Comparison of ENCODE assay signal across 13 mouse cellular contexts in genomic region chr1:158310426-158311156, GRCm38 (mm10). TPM values are rescaled to one million over a fixed set of nuclear protein-coding genes. Genes with fewer than 3 reads are reported as not detected.
DNase-seq lines count a peak whose midpoint lies in the region; ATAC-seq and TF ChIP-seq lines count a peak whose summit lies in the region.
"Had no signal": no experiment of that assay in that cellular context is flagged by ENCODE, and none has a peak within 500 bp of the region (broad histone marks: within the 10 kb centered on the region; RNA-seq: fewer than 3 reads in every experiment).

No protein-coding gene starts in this region.

- no peak overlapping the region for H3K27ac ChIP-seq in hindbrain, postnatal 0 days
- H3K27ac ChIP-seq in hindbrain, embryonic 12.5 days = no peak overlapping the region
- H3K27ac ChIP-seq: embryonic facial prominence, embryonic 13.5 days; midbrain, embryonic 15.5 days had no signal

- no peaks in the 10 kb centered on the region for H3K36me3 ChIP-seq in hindbrain, postnatal 0 days (ENCODE audit: insufficient read depth, low read length)
- H3K36me3 ChIP-seq in hindbrain, embryonic 12.5 days = no peaks in the 10 kb centered on the region
- H3K36me3 ChIP-seq: embryonic facial prominence, embryonic 13.5 days; midbrain, embryonic 15.5 days had no signal

- H3K9ac ChIP-seq in hindbrain, postnatal 0 days (replicated peaks; ENCODE audit: low read length) = no peak overlapping the region
- no peak overlapping the region for H3K9ac ChIP-seq in hindbrain, embryonic 12.5 days
- H3K9ac ChIP-seq: embryonic facial prominence, embryonic 13.5 days; midbrain, embryonic 15.5 days had no signal

- WGBS in hindbrain, postnatal 0 days = 57% methylated on average over 5 of the region's 5 CpGs
- 62% methylated on average over 5 of the region's 5 CpGs for WGBS in hindbrain, embryonic 12.5 days

- no peak for TF ChIP-seq CTCF in hindbrain, postnatal 0 days (IDR thresholded peaks at IDR 0.05; ENCODE audit: low read depth)

- H3K4me1 ChIP-seq in hindbrain, postnatal 0 days (ENCODE audit: insufficient read depth, low read length) = no peaks in the 10 kb centered on the region
- no peaks in the 10 kb centered on the region for H3K4me1 ChIP-seq in hindbrain, embryonic 12.5 days
- H3K4me1 ChIP-seq: embryonic facial prominence, embryonic 13.5 days; midbrain, embryonic 15.5 days had no signal

- no peak for ATAC-seq in hindbrain, postnatal 0 days
- ATAC-seq in hindbrain, embryonic 12.5 days (ENCODE audit: low FRiP score) = no peak
- ATAC-seq in CD4-positive, CD25-positive, alpha-beta regulatory T cell, adult 4 months = no peak
- ATAC-seq: midbrain, embryonic 15.5 days had no signal

- no peaks in the 10 kb centered on the region for H3K27me3 ChIP-seq in hindbrain, postnatal 0 days (ENCODE audit: insufficient read depth, low read length)
- H3K27me3 ChIP-seq in hindbrain, embryonic 12.5 days = no peaks in the 10 kb centered on the region
- H3K27me3 ChIP-seq: embryonic facial prominence, embryonic 13.5 days; midbrain, embryonic 15.5 days had no signal

- no peak overlapping the region for H3K4me2 ChIP-seq in hindbrain, postnatal 0 days (ENCODE audit: low read depth, low read length)
- no peak overlapping the region for H3K4me2 ChIP-seq in hindbrain, embryonic 12.5 days (replicated peaks)
- H3K4me2 ChIP-seq: embryonic facial prominence, embryonic 13.5 days; midbrain, embryonic 15.5 days had no signal

- no peaks in the 10 kb centered on the region for H3K9me3 ChIP-seq in hindbrain, postnatal 0 days (ENCODE audit: low read length)
- no peaks in the 10 kb centered on the region for H3K9me3 ChIP-seq in hindbrain, embryonic 12.5 days (replicated peaks)
- H3K9me3 ChIP-seq: embryonic facial prominence, embryonic 13.5 days; midbrain, embryonic 15.5 days had no signal

- H3K4me3 ChIP-seq in hindbrain, postnatal 0 days (ENCODE audit: low read length) = no peak overlapping the region
- no peak overlapping the region for H3K4me3 ChIP-seq in hindbrain, embryonic 12.5 days
- H3K4me3 ChIP-seq: embryonic facial prominence, embryonic 13.5 days; midbrain, embryonic 15.5 days had no signal

- DNase-seq in hindbrain, postnatal 0 days (ENCODE audit: low spot score) = peak; percentile 23
- peak; percentile 69 for DNase-seq in 3T3-L1 (ENCODE audit: low read depth, low spot score)
- peak; percentile 20 to 26 for DNase-seq in adrenal gland, adult 18-20 months (ENCODE audit: low spot score in 2 of 2)
- DNase-seq in cerebellum, adult 9-11 months = peak; percentile 97
- no peak for DNase-seq in spleen, postnatal 10 days (ENCODE audit: low spot score in 2 of 2)
- DNase-seq in lung, postnatal 25 days (ENCODE audit: low spot score) = no peak
- DNase-seq: heart, adult 11 months; kidney, postnatal 36 days had no signal

RNA-seq across cellular contexts. Expression of gene Brinp2, which starts 45.5 kb away (rescaled TPM):
- total RNA-seq in hindbrain, postnatal 0 days (2014; rRNA removed) = 47.6 and 48.4 TPM in 2 replicates
- polyA plus RNA-seq in hindbrain, postnatal 0 days (2015; fragmentation: Nextera tagmentation; extraction: Ambion mirVana) = 31.8 and 33.7 TPM in 2 replicates
- polyA plus RNA-seq in hindbrain, embryonic 12.5 days (2016; fragmentation: Nextera tagmentation; extraction: Ambion mirVana) = 6.8 and 7.7 TPM in 2 replicates
- total RNA-seq in adrenal gland, adult 18-20 months (2021) = under 1 TPM; 0.53 to 0.58 TPM
- under 1 TPM in 1 of 2 experiments, not detected in 1; 0.14 TPM for polyA plus RNA-seq in CD4-positive, CD25-positive, alpha-beta regulatory T cell, adult 4 months (2017; shearing (Covaris generic))
- polyA plus RNA-seq: liver, embryonic 16.5 days had no signal

RNA-seq across cellular contexts. Expression of gene Astn1, which starts 51.5 kb away (rescaled TPM):
- 137 and 163 TPM in 2 replicates for total RNA-seq in hindbrain, postnatal 0 days (2014; rRNA removed)
- 29.4 and 31.0 TPM in 2 replicates for polyA plus RNA-seq in hindbrain, postnatal 0 days (2015; fragmentation: Nextera tagmentation; extraction: Ambion mirVana)
- 22.3 and 22.4 TPM in 2 replicates for polyA plus RNA-seq in hindbrain, embryonic 12.5 days (2016; fragmentation: Nextera tagmentation; extraction: Ambion mirVana)
- 10 to 100 TPM in 1 of 2 experiments, 1 to 10 TPM in 1; 9.1 to 10.2 TPM for total RNA-seq in adrenal gland, adult 18-20 months (2021)
- not detected for polyA plus RNA-seq in CD4-positive, CD25-positive, alpha-beta regulatory T cell, adult 4 months (2017; shearing (Covaris generic))
- polyA plus RNA-seq: liver, embryonic 16.5 days had no signal

Comparison
In these comparisons a context has a peak if more than half of its experiments do, and no peak if none do; other contexts are left out.
1. DNase-seq: peak in hindbrain, postnatal 0 days (single experiment), 3T3-L1 (single experiment), adrenal gland, adult 18-20 months (2 of 2) and cerebellum, adult 9-11 months (single experiment); none in spleen, postnatal 10 days (0 of 2) and lung, postnatal 25 days (single experiment).
2. RNA of gene Astn1, which starts 51.5 kb away (polyA plus RNA-seq): 29.4 to 31.0 TPM in hindbrain, postnatal 0 days and 22.3 to 22.4 TPM in hindbrain, embryonic 12.5 days; not detected in CD4-positive, CD25-positive, alpha-beta regulatory T cell, adult 4 months; every median in the first group is over 10 times any median in the second.